Mouse (Mus musculus) E14TG2a.4 (cell line): ENCODE measurements at regions not wholly inside any gene's neighbourhood (a gene's known extent, or its start where the extent isn't known, plus 50 kb on each side); places are given as distances from the start of the nearest gene placed in this dataset.
A peak's percentile ranks its signal among the peaks of the same experiment; 100 is the strongest.

Experiments
- H3K27me3 ChIP-seq: 2 replicates; pipeline ENCODE4 v1.6.1; 2014; ENCODE audit warnings: low read length, control low read depth; ENCODE audit not compliant: insufficient read depth
- H3K36me3 ChIP-seq: 2 replicates; pipeline ENCODE4 v1.6.1; 2014; ENCODE audit warnings: low read length, control low read depth; ENCODE audit not compliant: insufficient read depth
- H3K4me1 ChIP-seq: replicated peaks from 2 replicates; pipeline ENCODE4 v1.6.1; 2014; ENCODE audit warnings: low read depth, low read length, control low read depth
- H3K4me3 ChIP-seq: replicated peaks from 2 replicates; pipeline ENCODE4 v1.5.1; 2014; ENCODE audit warnings: mild to moderate bottlenecking, low read length
- H3K9me3 ChIP-seq: 2 replicates; pipeline ENCODE4 v1.6.1; 2014; ENCODE audit warnings: low read length, control low read depth
- CTCF ChIP-seq: conservative IDR thresholded peaks from 2 replicates; pipeline ENCODE4 v1.5.1; 2014; ENCODE audit warnings: low read length
- NANOG ChIP-seq: IDR thresholded peaks from 2 replicates; pipeline ENCODE4 v1.6.1; 2014; ENCODE audit warnings: borderline replicate concordance, low read length, mixed read lengths
- POU5F1 ChIP-seq: IDR thresholded peaks from 2 replicates; pipeline ENCODE4 v1.6.1; 2014; ENCODE audit warnings: low read length, borderline replicate concordance

DNA sequence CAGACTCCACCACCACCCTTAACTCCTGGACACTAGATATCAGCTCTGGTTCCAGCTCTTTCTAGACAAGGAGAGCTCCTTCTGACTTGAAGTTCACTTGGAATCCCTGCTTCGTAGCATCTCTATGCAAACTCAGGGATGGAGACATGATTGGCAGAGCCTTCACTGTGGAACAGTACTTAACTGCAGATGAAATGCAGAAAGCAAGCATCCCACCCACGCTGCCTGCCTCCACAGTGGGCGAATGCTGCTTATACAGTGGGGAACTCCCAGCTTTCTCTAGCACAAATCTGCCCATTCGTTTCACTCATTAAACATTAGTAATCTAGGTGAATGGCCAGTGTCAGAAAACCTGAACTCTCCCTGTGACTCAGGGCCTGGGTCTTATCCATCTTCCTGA, 92.0 kb upstream of the Coch start:
- Histone ChIP-seq H3K27me3 (no peaks in the 10 kb centered on the region), H3K4me3 (no peak overlapping the region), H3K9me3 (peaks cover 3% of the 10 kb centered on the region; the same call in 1 of the 2 replicates), H3K36me3 (no peaks in the 10 kb centered on the region), H3K4me1 (peaks cover 21% of the 10 kb centered on the region)
- TF ChIP-seq CTCF, result no peak
- TF ChIP-seq NANOG, result no peak
- no peak for TF ChIP-seq POU5F1

- H3K27me3 ChIP-seq, result no peaks in the 10 kb centered on the region
- H3K9me3 ChIP-seq, result peaks cover 3% of the 10 kb centered on the region; the same call in 1 of the 2 replicates
- H3K4me1 ChIP-seq, result peaks cover 23% of the 10 kb centered on the region
- TF ChIP-seq POU5F1 (no peak), CTCF (no peak), NANOG (no peak)
- no peaks in the 10 kb centered on the region for H3K36me3 ChIP-seq
- no peak overlapping the region for H3K4me3 ChIP-seq
These were observed 90.4 kb upstream of the Coch start for GRCm38 (mm10) chr12:51502724-51503123.

DNA sequence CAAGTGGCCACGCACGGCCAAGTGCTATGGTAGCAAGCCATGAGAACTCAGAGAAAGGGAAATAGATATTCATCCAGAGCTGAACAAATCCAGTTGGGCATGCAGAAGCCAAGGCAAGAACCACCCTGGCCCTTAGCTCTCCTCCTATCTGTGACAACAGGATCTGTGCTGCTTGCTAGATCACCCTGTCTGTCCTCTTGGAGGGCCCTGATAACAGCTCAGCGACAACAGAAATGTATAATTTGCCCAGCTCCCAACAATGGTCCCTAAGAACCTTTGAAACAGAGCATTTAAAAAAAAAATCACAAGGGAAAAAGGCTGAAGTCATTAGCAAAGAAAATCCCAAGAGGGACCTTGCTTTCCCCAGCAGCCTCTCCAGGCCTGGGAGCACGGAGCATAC, 89.4 kb upstream of the Coch start:
- Histone ChIP-seq H3K4me1 (peaks cover 23% of the 10 kb centered on the region), H3K36me3 (no peaks in the 10 kb centered on the region), H3K27me3 (no peaks in the 10 kb centered on the region), H3K9me3 (peaks cover 3% of the 10 kb centered on the region; the same call in 1 of the 2 replicates), H3K4me3 (no peak overlapping the region)
- TF ChIP-seq CTCF, result no peak
- no peak for TF ChIP-seq NANOG
- TF ChIP-seq POU5F1, result no peak

GRCm38 (mm10) chr12:51504581-51504980, 88.6 kb upstream of the Coch start:
- Histone ChIP-seq H3K36me3 (no peaks in the 10 kb centered on the region), H3K27me3 (no peaks in the 10 kb centered on the region), H3K4me1 (peaks cover 23% of the 10 kb centered on the region), H3K4me3 (no peak overlapping the region; the same call in 1 of the 2 replicates), H3K9me3 (peaks cover 3% of the 10 kb centered on the region; the same call in 1 of the 2 replicates)
- no peak for TF ChIP-seq POU5F1
- no peak for TF ChIP-seq CTCF
- TF ChIP-seq NANOG, result no peak

DNA sequence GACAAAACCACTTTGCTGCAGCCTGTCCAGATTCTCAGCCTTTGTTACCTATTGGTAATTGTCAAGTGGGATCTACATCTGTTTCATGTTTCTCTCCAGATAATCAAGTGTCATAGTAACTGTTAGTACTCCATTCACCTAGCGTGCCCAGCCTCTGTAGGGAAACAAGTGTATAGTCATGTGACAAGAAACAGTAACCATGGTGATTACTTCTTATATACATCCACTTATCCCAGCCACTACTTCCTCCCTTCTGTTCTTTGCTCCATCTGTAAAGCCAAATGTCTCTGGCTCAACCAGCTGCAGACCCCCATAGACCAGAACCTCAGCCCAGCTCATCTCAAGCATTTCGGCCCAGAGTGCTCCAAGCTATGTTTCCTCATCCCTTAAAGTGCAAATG, 83.1 kb upstream of the Coch start:
- H3K27me3 ChIP-seq, result no peaks in the 10 kb centered on the region
- no peak overlapping the region for H3K4me3 ChIP-seq
- H3K4me1 ChIP-seq, result peaks cover 19% of the 10 kb centered on the region
- no peaks in the 10 kb centered on the region for H3K36me3 ChIP-seq
- H3K9me3 ChIP-seq, result peaks cover 3% of the 10 kb centered on the region; the same call in 1 of the 2 replicates
- TF ChIP-seq NANOG, result no peak
- TF ChIP-seq CTCF, result no peak
- no peak for TF ChIP-seq POU5F1

DNA sequence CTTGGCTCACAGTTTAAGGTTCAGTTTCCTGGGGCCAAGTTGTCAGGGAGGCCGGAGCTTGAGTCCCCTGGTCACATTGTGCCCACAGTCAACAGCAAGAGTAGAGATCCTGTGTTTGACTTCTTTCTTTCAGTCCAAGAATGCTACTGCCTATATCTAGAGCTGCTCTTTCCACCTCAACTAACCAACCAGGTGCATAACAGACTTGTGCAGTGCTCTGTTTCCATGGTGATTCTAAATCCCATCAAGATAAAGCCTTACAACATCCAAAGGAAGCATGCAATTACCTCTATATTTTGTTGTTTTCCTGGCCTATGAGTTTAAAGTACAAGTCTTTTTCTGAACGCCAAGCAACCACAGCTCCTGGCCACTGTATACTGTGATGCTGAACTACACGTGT, 76.4 kb upstream of the Coch start:
- no peak overlapping the region for H3K4me3 ChIP-seq
- no peaks in the 10 kb centered on the region for H3K36me3 ChIP-seq
- H3K4me1 ChIP-seq, result peaks cover 36% of the 10 kb centered on the region
- peaks cover 11% of the 10 kb centered on the region; the same call in 1 of the 2 replicates for H3K27me3 ChIP-seq
- no peaks in the 10 kb centered on the region for H3K9me3 ChIP-seq
- no peak for TF ChIP-seq NANOG
- TF ChIP-seq POU5F1, result no peak
- TF ChIP-seq CTCF, result no peak

GRCm38 (mm10) chr12:51521610-51522120, 71.5 kb upstream of the Coch start:
- no peaks in the 10 kb centered on the region for H3K36me3 ChIP-seq
- TF ChIP-seq POU5F1 (peak; percentile 46; the same call in 1 of the 2 replicates), CTCF (no peak), NANOG (peak; percentile 100)
- H3K9me3 ChIP-seq, result no peaks in the 10 kb centered on the region
- H3K4me1 ChIP-seq, result peaks cover 64% of the 10 kb centered on the region
- peaks cover 11% of the 10 kb centered on the region; the same call in 1 of the 2 replicates for H3K27me3 ChIP-seq
- H3K4me3 ChIP-seq, result peak overlapping the region; percentile 51

GRCm38 (mm10) chr12:51523866-51524265, 69.3 kb upstream of the Coch start:
- H3K4me1 ChIP-seq, result peaks cover 51% of the 10 kb centered on the region
- no peaks in the 10 kb centered on the region for H3K9me3 ChIP-seq
- TF ChIP-seq POU5F1, result no peak
- TF ChIP-seq CTCF, result no peak
- TF ChIP-seq NANOG, result no peak
- peaks cover 4% of the 10 kb centered on the region; the same call in 1 of the 2 replicates for H3K27me3 ChIP-seq
- no peak overlapping the region for H3K4me3 ChIP-seq
- no peaks in the 10 kb centered on the region for H3K36me3 ChIP-seq

DNA sequence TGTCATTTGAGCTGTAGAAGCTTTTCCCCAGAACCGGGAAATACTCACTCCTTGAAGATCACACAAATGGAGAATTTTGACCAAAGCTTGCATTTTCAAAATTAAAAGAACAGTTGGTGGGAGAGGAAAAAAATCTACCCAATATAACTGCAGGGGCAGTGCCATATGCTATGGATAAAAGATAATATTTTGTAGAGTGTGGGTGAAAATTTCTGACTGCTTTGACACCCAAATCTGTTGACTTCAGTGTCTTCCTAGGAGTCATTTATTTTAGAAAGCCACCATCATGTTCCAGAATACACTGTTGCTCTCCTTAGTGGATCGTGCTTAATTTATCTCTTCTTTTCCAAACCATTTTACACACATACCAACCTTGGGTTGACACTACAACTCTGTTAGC, 65.3 kb upstream of the Coch start:
- Histone ChIP-seq H3K27me3 (no peaks in the 10 kb centered on the region; the same call in 1 of the 2 replicates), H3K4me1 (peaks cover 34% of the 10 kb centered on the region), H3K4me3 (no peak overlapping the region), H3K9me3 (no peaks in the 10 kb centered on the region), H3K36me3 (no peaks in the 10 kb centered on the region)
- TF ChIP-seq CTCF (no peak), POU5F1 (no peak), NANOG (no peak)
